Mouse (Mus musculus) bone marrow, adult 2 months (tissue): ENCODE measurements at regions not wholly inside any gene's neighbourhood (a gene's known extent, or its start where the extent isn't known, plus 50 kb on each side); places are given as distances from the start of the nearest gene placed in this dataset.

Source experiments
- CTCF ChIP-seq: fragments of 200-500 bp; IDR thresholded peaks from 2 replicates; pipeline ENCODE4 v1.5.1; 2011; ENCODE audit warnings: low read length, control low read depth; ENCODE audit not compliant: control insufficient read depth, insufficient read depth
- POLR2A ChIP-seq: fragments of 200-500 bp; IDR thresholded peaks from 2 replicates; pipeline ENCODE4 v1.6.1; 2011; ENCODE audit warnings: low read depth, mild to moderate bottlenecking, control low read depth, low read length, borderline replicate concordance; ENCODE audit not compliant: control insufficient read depth

- TF ChIP-seq CTCF (no peak), POLR2A (no peak)
Measured at GRCm38 (mm10) chr9:104463701-104464100, 83.4 kb upstream of the Cpne4 start.
